Mouse (Mus musculus) embryonic facial prominence, embryonic 14.5 days (tissue): ENCODE results near the gene Arhgap20. TPM values are rescaled to one million over a fixed set of nuclear protein-coding genes. Genes with fewer than 3 reads are reported as not detected.

ENCODE experiments used
- ATAC-seq: fragments of 200-750 bp; cut with Nextera tagmentation; 2 replicates; pipeline ENCODE4 v1.8.0; 2017; ENCODE audit warnings: low read depth, moderate number of reproducible peaks, moderate TSS enrichment
- DNase-seq: peaks from one replicate; pipeline ENCODE4 v3.0.0-alpha.2; 2015; ENCODE audit warnings: low spot score
- H3K27ac ChIP-seq: fragments of 300-500 bp; sonication (generic); replicated peaks from 2 replicates; pipeline ENCODE4 v1.5.1; 2014; ENCODE audit warnings: low read depth, mild to moderate bottlenecking, low read length, moderate library complexity
- H3K27me3 ChIP-seq: fragments of 300-500 bp; sonication (generic); replicated peaks from 2 replicates; pipeline ENCODE4 v1.6.1; 2014; ENCODE audit warnings: low read length; ENCODE audit not compliant: control insufficient read depth, insufficient read depth
- H3K36me3 ChIP-seq: fragments of 300-500 bp; sonication (generic); 2 replicates; pipeline ENCODE4 v1.6.1; 2014; ENCODE audit warnings: low read length, mixed read lengths; ENCODE audit not compliant: control insufficient read depth, insufficient read depth
- H3K4me1 ChIP-seq: fragments of 300-500 bp; sonication (generic); 2 replicates; pipeline ENCODE4 v1.6.1; 2014; ENCODE audit warnings: antibody characterized with exemption, low read length; ENCODE audit not compliant: control insufficient read depth, insufficient read depth
- H3K4me2 ChIP-seq: fragments of 300-500 bp; sonication (generic); 2 replicates; pipeline ENCODE4 v1.6.1; 2014; ENCODE audit warnings: low read depth, mild to moderate bottlenecking, low read length, moderate library complexity, mixed read lengths
- H3K4me3 ChIP-seq: fragments of 300-500 bp; sonication (generic); 2 replicates; pipeline ENCODE4 v1.5.1; 2014; ENCODE audit warnings: low read depth, mild to moderate bottlenecking, low read length
- H3K9ac ChIP-seq: fragments of 300-500 bp; sonication (generic); 2 replicates; pipeline ENCODE4 v1.6.1; 2014; ENCODE audit warnings: low read depth, mild to moderate bottlenecking, low read length, moderate library complexity, mixed read lengths
- H3K9me3 ChIP-seq: fragments of 300-500 bp; sonication (generic); 2 replicates; pipeline ENCODE4 v1.6.1; 2016; ENCODE audit warnings: low read length; ENCODE audit not compliant: control insufficient read depth
- whole genome bisulfite sequencing: fragments of 180-500 bp; shearing (Covaris S2); extraction: QIAGEN DNeasy Blood & Tissue Kit; methylation state at CpG from one replicate; pipeline ENCODE4 v1.1.7; 2014; 5-methylcytosine and 5-hydroxymethylcytosine counted together
- polyA plus RNA-seq: library from polyadenylated mRNA; unstranded; fragments of >200 nt; fragmentation: Nextera tagmentation; extraction: Ambion mirVana; gene quantifications from 2 replicates; pipeline ENCODE4 v1.2.1, GENCODE M21; 2014

Arhgap20 gene
- polyA plus RNA-seq, 1 experiment from 2014 or later = 8.5 TPM

DNA sequence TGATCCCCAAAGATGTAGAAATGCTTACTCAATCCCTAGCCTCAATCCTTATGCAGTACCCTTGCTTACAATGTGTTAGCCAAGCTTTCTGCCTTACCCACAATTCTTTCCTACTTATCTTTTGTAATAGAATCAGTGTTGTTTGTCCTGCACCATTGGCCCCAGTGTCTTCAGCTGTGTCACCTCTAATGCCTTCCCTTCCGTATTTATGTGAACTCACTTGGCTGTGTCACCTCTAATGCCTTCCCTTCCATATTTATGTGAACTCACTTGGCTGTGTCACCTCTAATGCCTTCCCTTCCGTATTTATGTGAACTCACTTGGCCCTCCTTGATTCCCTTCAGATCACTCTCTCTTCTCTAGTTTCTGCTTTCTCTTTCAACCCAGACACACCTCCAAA is 4.1 kb upstream of the Arhgap20 start:
- DNase-seq = no peak
- no peak overlapping the region for H3K4me3 ChIP-seq
- H3K9me3 ChIP-seq = no peaks in the 10 kb centered on the region
- ATAC-seq = no peak
- no peak overlapping the region for H3K27ac ChIP-seq
- WGBS = 70% methylated on average over 2 of the region's 2 CpGs
- 0 out of 2 replicates have a peak, but pooled peaks cover 3% of the 10 kb centered on the region for H3K4me1 ChIP-seq
- H3K27me3 ChIP-seq = peaks cover 32% of the 10 kb centered on the region
- no peak overlapping the region for H3K4me2 ChIP-seq
- no peak overlapping the region for H3K9ac ChIP-seq
- no peaks in the 10 kb centered on the region for H3K36me3 ChIP-seq

DNA sequence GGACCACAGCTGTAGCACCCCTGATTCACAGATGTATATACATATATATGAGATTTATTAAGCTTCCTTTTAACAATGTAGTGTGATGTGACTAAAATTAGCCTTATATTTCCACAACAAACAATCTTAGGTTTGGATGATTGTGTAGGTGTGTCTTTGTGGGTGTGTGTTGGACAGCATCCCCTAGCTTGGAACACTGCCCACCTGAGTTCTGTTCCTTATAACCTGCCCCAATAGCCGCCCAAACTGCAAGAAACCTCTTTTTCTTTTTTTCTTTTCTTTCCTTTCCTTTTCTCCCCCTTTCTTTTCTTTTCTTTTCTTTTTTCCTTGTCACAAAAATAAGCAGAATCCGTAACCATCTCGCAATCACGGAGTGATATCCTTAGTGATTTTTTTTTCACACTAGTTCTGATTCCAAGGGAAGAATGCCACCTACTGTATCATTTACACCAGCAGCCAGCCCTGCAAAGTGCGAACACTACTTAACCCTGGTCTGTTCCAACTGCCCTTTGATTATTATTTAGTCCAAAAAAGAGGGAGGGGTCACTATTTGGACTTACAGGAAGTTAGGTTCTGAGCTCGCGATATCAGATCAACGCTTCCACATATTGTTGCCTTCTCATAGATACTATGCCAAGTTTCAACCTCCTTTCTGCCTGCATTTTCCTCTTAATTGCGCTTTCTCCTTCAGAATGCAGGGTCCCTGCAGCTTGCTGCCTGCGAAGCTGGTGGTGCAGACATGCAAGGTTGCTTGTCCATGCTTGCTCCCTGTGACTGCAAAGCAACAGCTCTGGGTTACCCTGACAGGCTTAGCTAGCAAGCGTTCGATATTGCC is 879 bp upstream of the Arhgap20 start:
- 6% methylated on average over 12 of the region's 12 CpGs for WGBS
- peak overlapping the region; percentile 95 for H3K4me2 ChIP-seq
- H3K9me3 ChIP-seq = no peaks in the 10 kb centered on the region
- DNase-seq (peak; percentile 42), ATAC-seq (peak; percentile 32)
- peak overlapping the region; percentile 73 for H3K9ac ChIP-seq
- H3K27ac ChIP-seq = no peak overlapping the region; the same call in 1 of the 2 replicates
- H3K4me1 ChIP-seq = 0 out of 2 replicates have a peak, but pooled peaks cover 3% of the 10 kb centered on the region
- H3K36me3 ChIP-seq = no peaks in the 10 kb centered on the region
- H3K27me3 ChIP-seq = peaks cover 51% of the 10 kb centered on the region
- H3K4me3 ChIP-seq = peak overlapping the region; percentile 74

DNA sequence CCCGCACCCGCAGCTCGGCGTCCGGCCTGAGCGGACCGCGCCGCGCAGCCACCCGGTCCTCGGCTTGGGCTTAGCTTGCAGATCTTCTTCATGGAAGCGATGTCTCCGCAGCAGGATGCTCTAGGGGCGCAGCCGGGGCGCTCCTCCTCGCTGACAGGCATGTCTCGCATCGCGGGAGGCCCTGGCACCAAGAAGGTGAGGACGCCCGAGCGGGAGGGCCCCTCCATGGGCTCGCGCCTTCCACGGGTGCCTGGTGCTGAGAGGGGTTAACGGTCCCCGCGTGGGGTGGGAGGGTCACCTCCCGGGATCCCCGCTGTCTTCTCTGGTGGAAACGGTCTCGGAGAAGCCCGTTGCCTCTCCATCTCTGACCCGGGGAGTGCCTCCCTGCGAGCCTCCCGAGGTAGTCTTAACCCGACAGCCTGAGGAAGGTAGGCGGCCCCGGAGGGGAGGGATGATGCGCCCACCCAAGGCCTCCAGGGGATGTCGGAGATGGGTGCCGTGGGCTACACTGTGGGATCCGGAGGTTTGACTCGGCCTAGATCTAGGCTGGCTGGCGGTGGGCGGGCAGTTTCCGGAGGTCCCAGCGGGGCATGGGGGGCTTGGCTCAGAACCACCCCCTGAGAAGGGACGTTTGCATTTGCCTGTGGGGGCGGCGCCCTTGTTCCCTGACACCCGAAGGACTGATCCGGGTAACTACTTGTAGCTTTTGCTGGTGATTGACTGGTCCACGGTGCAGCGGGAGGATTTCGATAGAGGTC is 459 bp downstream of the Arhgap20 start:
- Histone ChIP-seq H3K27ac (no peak overlapping the region; the same call in 1 of the 2 replicates), H3K4me2 (peak overlapping the region; percentile 95), H3K4me1 (0 out of 2 replicates have a peak, but pooled peaks cover 3% of the 10 kb centered on the region), H3K36me3 (no peaks in the 10 kb centered on the region), H3K9me3 (no peaks in the 10 kb centered on the region), H3K4me3 (peak overlapping the region; percentile 74), H3K9ac (peak overlapping the region; percentile 73), H3K27me3 (peaks cover 51% of the 10 kb centered on the region)
- ATAC-seq (peak; percentile 66), DNase-seq (no peak)
- 1% methylated on average over 23 of the region's 58 CpGs for WGBS

DNA sequence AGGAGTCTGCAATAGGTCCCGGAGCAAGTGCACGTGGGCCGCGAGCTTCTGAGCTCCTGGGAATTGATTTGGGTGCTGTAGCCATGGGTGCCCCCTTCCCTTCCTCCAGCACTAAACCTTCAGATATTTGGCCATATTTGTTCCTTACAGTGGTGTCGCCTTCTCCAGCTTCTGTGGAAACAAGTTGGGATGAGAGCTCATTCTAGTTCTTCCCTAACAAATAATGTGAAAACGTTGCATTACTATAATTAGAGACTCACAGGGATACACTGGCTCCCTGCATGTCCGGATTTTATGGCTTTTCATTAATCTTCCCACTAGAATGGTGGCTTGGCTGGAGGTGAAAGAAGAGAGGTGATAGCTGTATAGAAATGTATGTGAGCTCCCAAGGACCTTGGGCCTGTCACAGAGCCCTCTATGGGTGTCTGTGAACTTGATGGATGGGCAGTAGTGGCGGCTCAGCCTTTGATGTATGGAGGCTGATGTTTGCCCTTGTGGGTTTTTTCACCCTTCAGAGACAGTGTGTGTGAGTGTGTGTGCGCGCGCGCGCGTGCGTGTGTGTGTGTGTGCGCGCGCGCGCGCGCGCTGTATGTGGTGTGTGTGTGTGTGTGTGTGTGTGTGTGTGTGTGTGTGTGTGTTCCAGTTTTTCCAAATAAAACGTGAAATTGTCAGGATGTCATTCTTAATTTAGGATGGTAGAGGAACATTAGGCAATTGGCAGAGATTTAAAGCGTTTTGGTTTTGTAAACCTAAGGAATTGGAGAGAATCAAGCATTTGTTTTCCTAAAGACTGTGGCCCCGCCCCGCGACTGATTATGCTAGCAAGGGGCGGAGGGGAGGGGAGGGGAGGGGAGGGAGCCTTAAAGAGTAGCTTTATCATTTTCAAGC is 1.3 kb downstream of the Arhgap20 start:
- Histone ChIP-seq H3K4me2 (peak overlapping the region; percentile 95), H3K9ac (peak overlapping the region; percentile 73), H3K36me3 (no peaks in the 10 kb centered on the region), H3K27me3 (peaks cover 49% of the 10 kb centered on the region), H3K27ac (no peak overlapping the region; the same call in 1 of the 2 replicates), H3K4me3 (peak overlapping the region; percentile 74), H3K9me3 (no peaks in the 10 kb centered on the region), H3K4me1 (0 out of 2 replicates have a peak, but pooled peaks cover 3% of the 10 kb centered on the region)
- DNase-seq = peak; percentile 68
- ATAC-seq = no peak
- 0% methylated on average over 29 of the region's 29 CpGs for WGBS

DNA sequence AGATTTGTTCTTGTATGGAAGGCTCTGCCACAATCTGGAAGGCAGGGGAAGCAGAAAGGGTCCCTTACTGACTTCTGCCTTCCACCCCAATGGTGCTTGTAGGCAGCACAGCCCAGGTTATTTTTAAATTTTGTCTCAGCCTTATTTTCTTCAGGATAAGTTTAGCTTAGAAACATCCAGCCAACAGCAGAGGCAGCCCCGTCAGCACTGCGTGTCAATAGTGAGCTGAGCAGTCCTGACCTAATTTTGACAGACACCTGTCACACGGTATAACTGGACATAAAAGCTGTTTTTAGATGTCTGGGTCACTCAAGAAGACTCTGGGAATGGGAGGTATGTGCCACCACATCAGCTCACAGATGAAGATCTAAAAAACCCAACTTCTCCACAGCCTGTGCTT is 9.1 kb downstream of the Arhgap20 start:
- 75% methylated on average over 3 of the region's 3 CpGs for WGBS
- DNase-seq = no peak
- H3K9ac ChIP-seq = no peak overlapping the region

DNA sequence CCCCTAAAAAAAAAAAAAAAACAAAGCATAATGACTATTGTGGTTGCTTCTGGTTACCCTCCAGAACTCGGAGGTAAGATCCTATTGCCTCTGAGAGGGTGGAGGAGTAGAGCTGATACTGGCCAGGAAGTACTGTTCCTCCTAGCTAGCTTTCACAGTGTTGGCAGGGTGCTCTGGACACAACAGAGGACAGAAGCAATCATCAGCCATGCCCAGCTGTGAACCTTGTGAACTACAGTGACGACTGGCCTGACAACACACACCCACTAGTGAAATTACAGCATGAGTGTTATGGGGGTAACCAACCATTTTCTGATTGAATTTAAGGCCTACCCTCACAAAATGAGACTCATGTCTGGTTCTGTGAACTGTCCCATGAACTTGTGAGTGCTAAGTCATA is 11.3 kb downstream of the Arhgap20 start:
- Histone ChIP-seq H3K27ac (no peak overlapping the region), H3K27me3 (no peaks in the 10 kb centered on the region), H3K9ac (no peak overlapping the region), H3K4me1 (no peaks in the 10 kb centered on the region), H3K4me3 (no peak overlapping the region), H3K9me3 (no peaks in the 10 kb centered on the region), H3K4me2 (no peak overlapping the region), H3K36me3 (no peaks in the 10 kb centered on the region)
- 69% methylated on average over 2 of the region's 2 CpGs for WGBS
- DNase-seq (no peak), ATAC-seq (no peak)

More for the DNA sequence above, 9.1 kb downstream of the Arhgap20 start:
- no peak for ATAC-seq
- H3K9me3 ChIP-seq = no peaks in the 10 kb centered on the region
- no peaks in the 10 kb centered on the region for H3K4me1 ChIP-seq
- no peak overlapping the region for H3K4me2 ChIP-seq
- H3K27ac ChIP-seq = no peak overlapping the region
- H3K36me3 ChIP-seq = no peaks in the 10 kb centered on the region
- no peaks in the 10 kb centered on the region for H3K27me3 ChIP-seq
- H3K4me3 ChIP-seq = no peak overlapping the region

DNA sequence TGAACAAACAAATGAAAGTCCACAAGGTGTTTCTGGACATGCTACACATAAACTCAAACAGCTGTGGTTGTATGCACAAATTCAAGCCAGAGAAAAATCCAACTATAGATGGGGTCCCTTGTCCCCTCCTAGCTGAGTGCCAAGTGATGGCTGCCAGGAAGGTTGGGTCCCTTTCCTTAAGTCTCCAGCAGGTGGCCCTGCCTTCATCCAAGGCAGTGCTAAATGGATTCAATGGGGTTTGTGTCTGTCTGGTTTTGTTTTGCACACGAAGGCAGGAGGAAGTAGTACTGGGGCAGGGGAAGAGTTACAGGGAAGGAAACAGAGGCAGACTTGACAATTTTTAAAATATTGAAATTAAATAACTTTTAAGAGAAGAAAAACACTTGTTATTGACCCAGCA is 12.0 kb downstream of the Arhgap20 start:
- Histone ChIP-seq H3K4me2 (no peak overlapping the region), H3K27ac (no peak overlapping the region), H3K27me3 (no peaks in the 10 kb centered on the region), H3K4me1 (no peaks in the 10 kb centered on the region), H3K9ac (no peak overlapping the region), H3K36me3 (no peaks in the 10 kb centered on the region), H3K9me3 (no peaks in the 10 kb centered on the region), H3K4me3 (no peak overlapping the region)
- DNase-seq (peak; percentile 43), ATAC-seq (no peak)
- 8% methylated on average over 1 of the region's 1 CpGs for WGBS

DNA sequence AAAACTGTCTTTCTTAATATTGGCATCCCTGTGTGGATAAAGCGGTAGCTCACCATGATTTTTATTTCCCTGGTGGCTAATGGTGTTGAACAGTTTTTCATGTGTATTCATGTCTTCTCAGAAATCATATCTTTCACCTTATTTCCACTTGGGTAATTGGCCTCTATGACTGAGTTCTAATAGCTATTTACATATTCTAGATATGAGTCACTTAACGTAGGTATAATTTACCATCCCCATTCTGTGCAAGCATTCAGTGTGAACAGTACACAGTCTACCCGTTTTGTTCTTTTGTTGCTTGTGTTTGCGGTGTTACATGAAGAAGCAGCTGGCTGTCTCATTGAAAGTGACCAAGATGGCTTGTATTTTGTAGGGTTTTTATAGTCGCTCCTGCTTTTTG is 14.1 kb downstream of the Arhgap20 start:
- Histone ChIP-seq H3K4me3 (no peak overlapping the region), H3K27ac (no peak overlapping the region), H3K36me3 (no peaks in the 10 kb centered on the region), H3K9me3 (no peaks in the 10 kb centered on the region), H3K4me1 (no peaks in the 10 kb centered on the region), H3K4me2 (no peak overlapping the region), H3K9ac (no peak overlapping the region), H3K27me3 (no peaks in the 10 kb centered on the region)
- ATAC-seq (no peak), DNase-seq (no peak)
- WGBS = 88% methylated on average over 5 of the region's 5 CpGs
